Mouse (Mus musculus) limb, embryonic 15.5 days (tissue): ENCODE measurements around the gene Ulk3. TPM values are rescaled to one million over a fixed set of nuclear protein-coding genes. Genes with fewer than 3 reads are reported as not detected.
A peak's percentile ranks its signal among the peaks of the same experiment; 100 is the strongest.

Experiments
- ATAC-seq: fragments of 200-750 bp; cut with Nextera tagmentation; 2 replicates; pipeline ENCODE4 v1.8.0; 2017; ENCODE audit warnings: low read depth, moderate TSS enrichment; ENCODE audit not compliant: insufficient number of reproducible peaks, low FRiP score, low TSS enrichment
- H3K27ac ChIP-seq: fragments of 300-500 bp; sonication (generic); 2 replicates; pipeline ENCODE4 v1.5.1; 2015; ENCODE audit warnings: moderate library complexity, mild to moderate bottlenecking, inconsistent platforms
- H3K27me3 ChIP-seq: fragments of 300-500 bp; sonication (generic); 2 replicates; pipeline ENCODE4 v1.6.1; 2015; ENCODE audit warnings: inconsistent platforms
- H3K36me3 ChIP-seq: fragments of 300-500 bp; sonication (generic); 2 replicates; pipeline ENCODE4 v1.6.1; 2015; ENCODE audit warnings: inconsistent platforms
- H3K4me1 ChIP-seq: fragments of 300-500 bp; sonication (generic); 2 replicates; pipeline ENCODE4 v1.6.1; 2015; ENCODE audit warnings: inconsistent platforms
- H3K4me2 ChIP-seq: fragments of 300-500 bp; sonication (generic); 2 replicates; pipeline ENCODE4 v1.6.1; 2015; ENCODE audit warnings: mild to moderate bottlenecking, inconsistent platforms
- H3K4me3 ChIP-seq: fragments of 300-500 bp; sonication (generic); 2 replicates; pipeline ENCODE4 v1.5.1; 2015; ENCODE audit warnings: mild to moderate bottlenecking, inconsistent platforms
- H3K9ac ChIP-seq: fragments of 300-500 bp; sonication (generic); 2 replicates; pipeline ENCODE4 v1.6.1; 2015; ENCODE audit warnings: inconsistent platforms
- H3K9me3 ChIP-seq: fragments of 300-500 bp; sonication (generic); 2 replicates; pipeline ENCODE4 v1.6.1; 2016; ENCODE audit warnings: inconsistent platforms
- WGBS: fragments of 180-500 bp; shearing (Covaris S2); methylation state at CpG from one replicate; pipeline ENCODE4 v1.1.7; 2015; 5-methylcytosine and 5-hydroxymethylcytosine counted together
- polyA plus RNA-seq: library from polyadenylated mRNA; unstranded; fragments of >200 nt; fragmentation: Nextera tagmentation; extraction: Ambion mirVana; gene quantifications from 2 replicates; pipeline ENCODE4 v1.2.1, GENCODE M21; 2015

Ulk3 gene
- 21.2 and 23.2 TPM in 2 replicates for polyA plus RNA-seq

- Histone ChIP-seq H3K36me3 (peaks cover 50% of the 10 kb centered on the region), H3K4me2 (peak within 1 kb of the TSS; percentile 89), H3K9ac (peak within 1 kb of the TSS; percentile 64)
Observed at GRCm38 (mm10) chr9:57589224-57590126, at the start of gene Ulk3. TSS of gene Ulk3 (plus strand) at chr9:57589452.

GRCm38 (mm10) chr9:57539550-57539949, 49.7 kb upstream of the Ulk3 start:
- Histone ChIP-seq H3K9ac (no peak overlapping the region), H3K27ac (no peak overlapping the region), H3K4me3 (no peak overlapping the region), H3K27me3 (no peaks in the 10 kb centered on the region), H3K4me2 (no peak overlapping the region), H3K36me3 (peaks cover 44% of the 10 kb centered on the region), H3K4me1 (peaks cover 22% of the 10 kb centered on the region), H3K9me3 (no peaks in the 10 kb centered on the region)
- no peak for ATAC-seq
- 88% methylated on average over 2 of the region's 2 CpGs for WGBS

More at GRCm38 (mm10) chr9:57589224-57590126, at the start of gene Ulk3:
- H3K4me3 ChIP-seq = peak within 1 kb of the TSS; percentile 80
- under 1% methylated on average over 58 of the region's 58 CpGs for WGBS
- H3K4me1 ChIP-seq = peaks cover 25% of the 10 kb centered on the region
- no peaks in the 10 kb centered on the region for H3K27me3 ChIP-seq
- ATAC-seq = peak; percentile 76
- H3K9me3 ChIP-seq = no peaks in the 10 kb centered on the region
- H3K27ac ChIP-seq = peak within 1 kb of the TSS; percentile 91

- WGBS = 9% methylated on average over 1 of the region's 1 CpGs
- H3K27ac ChIP-seq = no peak overlapping the region
- no peaks in the 10 kb centered on the region for H3K9me3 ChIP-seq
- H3K9ac ChIP-seq = no peak overlapping the region
- H3K4me2 ChIP-seq = no peak overlapping the region
- peaks cover 22% of the 10 kb centered on the region for H3K4me1 ChIP-seq
- peaks cover 61% of the 10 kb centered on the region for H3K36me3 ChIP-seq
- no peak overlapping the region for H3K4me3 ChIP-seq
- H3K27me3 ChIP-seq = no peaks in the 10 kb centered on the region
- ATAC-seq = no peak
Observed at GRCm38 (mm10) chr9:57541312-57541711, 47.9 kb upstream of the Ulk3 start.

- peaks cover 86% of the 10 kb centered on the region for H3K36me3 ChIP-seq
- no peak overlapping the region for H3K4me2 ChIP-seq
- no peak for ATAC-seq
- no peaks in the 10 kb centered on the region for H3K9me3 ChIP-seq
- H3K27ac ChIP-seq = no peak overlapping the region
- WGBS = 91% methylated on average over 3 of the region's 3 CpGs
- peaks cover 8% of the 10 kb centered on the region; the same call in 1 of the 2 replicates for H3K4me1 ChIP-seq
- no peak overlapping the region for H3K9ac ChIP-seq
- H3K4me3 ChIP-seq = no peak overlapping the region
- H3K27me3 ChIP-seq = no peaks in the 10 kb centered on the region
Observed at GRCm38 (mm10) chr9:57543951-57544350, 45.3 kb upstream of the Ulk3 start.

GRCm38 (mm10) chr9:57547287-57547686, 42.0 kb upstream of the Ulk3 start:
- no peak overlapping the region for H3K27ac ChIP-seq
- H3K4me3 ChIP-seq = no peak overlapping the region
- H3K9ac ChIP-seq = no peak overlapping the region
- no peak overlapping the region for H3K4me2 ChIP-seq
- ATAC-seq = no peak
- peaks cover 74% of the 10 kb centered on the region for H3K36me3 ChIP-seq
- peaks cover 7% of the 10 kb centered on the region for H3K4me1 ChIP-seq
- no peaks in the 10 kb centered on the region for H3K9me3 ChIP-seq
- WGBS = 90% methylated on average over 5 of the region's 5 CpGs
- H3K27me3 ChIP-seq = no peaks in the 10 kb centered on the region

GRCm38 (mm10) chr9:57547869-57548268, 41.4 kb upstream of the Ulk3 start:
- Histone ChIP-seq H3K9me3 (no peaks in the 10 kb centered on the region), H3K27ac (no peak overlapping the region), H3K36me3 (peaks cover 71% of the 10 kb centered on the region), H3K4me1 (peaks cover 7% of the 10 kb centered on the region), H3K4me2 (no peak overlapping the region), H3K9ac (no peak overlapping the region), H3K27me3 (no peaks in the 10 kb centered on the region), H3K4me3 (no peak overlapping the region)
- 90% methylated on average over 11 of the region's 11 CpGs for WGBS
- no peak for ATAC-seq

GRCm38 (mm10) chr9:57549186-57549585, 40.1 kb upstream of the Ulk3 start:
- Histone ChIP-seq H3K4me1 (peaks cover 7% of the 10 kb centered on the region), H3K4me3 (no peak overlapping the region), H3K27me3 (no peaks in the 10 kb centered on the region), H3K9ac (no peak overlapping the region), H3K9me3 (no peaks in the 10 kb centered on the region), H3K27ac (no peak overlapping the region), H3K4me2 (no peak overlapping the region), H3K36me3 (peaks cover 60% of the 10 kb centered on the region)
- WGBS = 95% methylated on average over 4 of the region's 4 CpGs
- no peak for ATAC-seq

GRCm38 (mm10) chr9:57550126-57550862, 39.0 kb upstream of the Ulk3 start:
- WGBS = 82% methylated on average over 11 of the region's 11 CpGs
- ATAC-seq = 0 out of 2 replicates have a peak, but pooled peaks have one; percentile 15
- H3K4me1 ChIP-seq = peaks cover 7% of the 10 kb centered on the region
- H3K9ac ChIP-seq = no peak overlapping the region
- peaks cover 49% of the 10 kb centered on the region for H3K36me3 ChIP-seq
- no peak overlapping the region for H3K4me2 ChIP-seq
- no peaks in the 10 kb centered on the region for H3K9me3 ChIP-seq
- H3K4me3 ChIP-seq = no peak overlapping the region
- no peaks in the 10 kb centered on the region for H3K27me3 ChIP-seq
- H3K27ac ChIP-seq = no peak overlapping the region

- WGBS = 2% methylated on average over 28 of the region's 28 CpGs
- no peak for ATAC-seq
Observed at GRCm38 (mm10) chr9:57552139-57552887, 36.9 kb upstream of the Ulk3 start, which contains the start of gene Mpi. TSS of gene Mpi (minus strand) at chr9:57552763.

GRCm38 (mm10) chr9:57553119-57553518, 36.1 kb upstream of the Ulk3 start:
- Histone ChIP-seq H3K9me3 (no peaks in the 10 kb centered on the region), H3K9ac (no peak overlapping the region), H3K27ac (no peak overlapping the region), H3K4me1 (peaks cover 7% of the 10 kb centered on the region), H3K4me2 (no peak overlapping the region), H3K4me3 (no peak overlapping the region), H3K36me3 (peaks cover 22% of the 10 kb centered on the region), H3K27me3 (no peaks in the 10 kb centered on the region)
- no peak for ATAC-seq
- WGBS = 80% methylated on average over 11 of the region's 11 CpGs

More at GRCm38 (mm10) chr9:57552139-57552887, 36.9 kb upstream of the Ulk3 start, which contains the start of gene Mpi:
- Histone ChIP-seq H3K36me3 (peaks cover 30% of the 10 kb centered on the region), H3K4me2 (peak within 1 kb of the TSS; percentile 68), H3K9me3 (no peaks in the 10 kb centered on the region), H3K27ac (no peak within 1 kb of the TSS), H3K27me3 (no peaks in the 10 kb centered on the region), H3K4me3 (peak within 1 kb of the TSS; percentile 58), H3K4me1 (peaks cover 7% of the 10 kb centered on the region), H3K9ac (peak within 1 kb of the TSS; percentile 47)

- no peak overlapping the region for H3K9ac ChIP-seq
- no peaks in the 10 kb centered on the region for H3K9me3 ChIP-seq
- 43% methylated on average over 3 of the region's 3 CpGs for WGBS
- H3K27me3 ChIP-seq = no peaks in the 10 kb centered on the region
- H3K36me3 ChIP-seq = peaks cover 7% of the 10 kb centered on the region
- no peak overlapping the region for H3K4me2 ChIP-seq
- H3K27ac ChIP-seq = no peak overlapping the region
- ATAC-seq = no peak
- H3K4me1 ChIP-seq = peaks cover 7% of the 10 kb centered on the region
- H3K4me3 ChIP-seq = no peak overlapping the region
Observed at GRCm38 (mm10) chr9:57554753-57555152, 34.5 kb upstream of the Ulk3 start.
